Mouse (Mus musculus) kidney, adult 2 months (tissue): ENCODE measurements around the gene Prdx2. TPM values are rescaled to one million over a fixed set of nuclear protein-coding genes. Genes with fewer than 3 reads are reported as not detected.
A peak's percentile ranks its signal among the peaks of the same experiment; 100 is the strongest.

ENCODE experiments used
- DNase-seq: peaks from one replicate; pipeline ENCODE4 v3.0.0; 2021
- H3K27ac ChIP-seq: fragments of 200-500 bp; 2 replicates; pipeline ENCODE4 v1.5.1; 2012; ENCODE audit warnings: low read depth, low read length, control low read depth, inconsistent platforms; ENCODE audit not compliant: insufficient read depth
- H3K27me3 ChIP-seq: fragments of 200-500 bp; replicated peaks from 2 replicates; pipeline ENCODE4 v1.6.1; 2012; ENCODE audit warnings: mild to moderate bottlenecking, moderate library complexity, low read length, inconsistent platforms; ENCODE audit not compliant: control insufficient read depth, insufficient read depth
- H3K36me3 ChIP-seq: fragments of 200-500 bp; 2 replicates; pipeline ENCODE4 v1.6.1; 2012; ENCODE audit warnings: mild to moderate bottlenecking, moderate library complexity, low read length, inconsistent platforms; ENCODE audit not compliant: control insufficient read depth, insufficient read depth
- H3K4me1 ChIP-seq: fragments of 200-500 bp; 2 replicates; pipeline ENCODE4 v1.6.1; 2011; ENCODE audit warnings: low read length; ENCODE audit not compliant: control insufficient read depth, insufficient read depth
- H3K4me3 ChIP-seq: fragments of 200-500 bp; 2 replicates; pipeline ENCODE4 v1.5.1; 2011; ENCODE audit warnings: mild to moderate bottlenecking, low read depth, low read length, control low read depth; ENCODE audit not compliant: insufficient read depth
- CTCF ChIP-seq: fragments of 200-500 bp; conservative IDR thresholded peaks from 2 replicates; pipeline ENCODE4 v1.5.1; 2011; ENCODE audit warnings: low read depth, mild to moderate bottlenecking, control low read depth, low read length, moderate library complexity, mixed read lengths; ENCODE audit not compliant: insufficient read depth, insufficient read length
- POLR2A ChIP-seq: fragments of 200-500 bp; IDR thresholded peaks from one replicate; pipeline ENCODE4 v1.6.1; 2011; ENCODE audit warnings: low read depth, low read length, control low read depth
- WGBS: fragments of 180-500 bp; shearing (Covaris S2); methylation state at CpG from one replicate; pipeline ENCODE4 v1.1.7; 2018; 5-methylcytosine and 5-hydroxymethylcytosine counted together
- polyA plus RNA-seq: library from polyadenylated mRNA; depleted of rRNA; stranded (reverse); fragments of >200 nt; gene quantifications from 2 replicates; pipeline ENCODE4 v1.2.3, GENCODE M21; 2012

Prdx2 gene
- polyA plus RNA-seq, 1 experiment: 376 TPM

DNA sequence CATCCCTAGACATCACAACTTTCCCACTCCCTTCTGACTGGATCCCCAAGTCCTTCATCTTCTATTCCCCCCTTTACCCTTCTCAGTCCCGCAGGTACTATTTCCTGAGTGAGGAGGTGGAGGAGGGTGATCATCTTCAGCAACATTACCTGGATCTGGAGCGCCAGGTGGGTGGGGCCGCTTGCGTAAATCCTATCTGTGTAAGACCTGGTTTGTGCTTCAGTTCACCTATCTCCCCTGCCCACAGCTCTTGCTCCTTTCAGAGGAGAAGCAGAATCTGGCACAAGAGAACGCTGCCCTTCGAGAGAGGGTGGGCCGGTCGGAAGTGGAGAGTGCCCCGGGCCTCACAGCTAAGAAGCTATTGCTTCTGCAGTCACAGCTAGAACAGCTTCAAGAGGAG lies 25.0 kb downstream of the Prdx2 start:
- Histone ChIP-seq H3K4me1 (no peaks in the 10 kb centered on the region; the same call in 1 of the 2 replicates), H3K27ac (no peak overlapping the region), H3K36me3 (no peaks in the 10 kb centered on the region), H3K27me3 (no peaks in the 10 kb centered on the region), H3K4me3 (no peak overlapping the region)
- TF ChIP-seq POLR2A: no peak
- no peak for TF ChIP-seq CTCF
- 97% methylated on average over 9 of the region's 9 CpGs for WGBS
- DNase-seq: no peak

DNA sequence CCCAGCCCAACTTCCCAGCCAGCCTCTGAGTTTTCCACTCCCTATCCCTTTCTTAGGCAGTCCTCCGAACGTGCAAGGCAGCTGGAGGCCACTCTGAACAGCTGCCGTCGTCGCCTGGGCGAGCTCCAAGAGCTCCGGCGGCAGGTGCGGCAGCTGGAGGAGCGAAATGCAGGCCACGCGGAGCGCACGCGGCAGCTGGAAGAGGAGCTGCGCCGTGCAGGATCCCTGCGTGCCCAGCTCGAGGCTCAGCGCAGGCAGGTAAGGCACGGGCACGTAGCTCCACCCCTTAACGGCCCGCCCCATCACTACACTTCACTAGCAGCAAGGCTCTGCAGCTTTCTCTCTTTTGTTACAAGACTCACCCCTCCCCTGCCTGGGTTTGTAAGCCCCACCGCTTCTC lies 26.3 kb downstream of the Prdx2 start:
- 64% methylated on average over 25 of the region's 25 CpGs for WGBS

DNA sequence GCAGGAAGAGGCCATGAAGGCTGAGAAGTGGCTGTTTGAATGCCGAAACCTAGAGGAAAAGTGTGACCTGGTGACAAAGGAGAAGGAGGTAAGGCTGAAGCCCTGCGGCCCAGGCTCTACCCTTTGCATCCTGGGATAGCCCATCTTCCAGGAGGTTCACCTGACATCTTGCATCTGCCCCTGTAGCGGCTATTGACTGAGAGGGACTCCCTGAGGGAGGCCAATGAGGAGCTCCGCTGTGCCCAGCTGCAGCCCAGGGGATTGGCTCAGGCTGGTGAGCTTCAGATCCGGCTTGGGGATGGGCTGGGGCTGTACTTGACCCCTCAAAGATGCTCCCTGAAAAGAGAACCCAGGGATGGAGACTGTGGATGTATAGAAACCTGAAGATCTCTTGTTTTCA lies 27.6 kb downstream of the Prdx2 start:
- no peak overlapping the region for H3K4me3 ChIP-seq
- 90% methylated on average over 5 of the region's 5 CpGs for WGBS
- no peaks in the 10 kb centered on the region for H3K4me1 ChIP-seq
- TF ChIP-seq CTCF (no peak), POLR2A (no peak)
- peaks cover 1% of the 10 kb centered on the region; the same call in 1 of the 2 replicates for H3K36me3 ChIP-seq
- no peak overlapping the region for H3K27ac ChIP-seq
- no peaks in the 10 kb centered on the region for H3K27me3 ChIP-seq
- DNase-seq: no peak

More for the DNA sequence above, 26.3 kb downstream of the Prdx2 start:
- Histone ChIP-seq H3K4me3 (no peak overlapping the region), H3K4me1 (no peaks in the 10 kb centered on the region; the same call in 1 of the 2 replicates), H3K27me3 (no peaks in the 10 kb centered on the region), H3K27ac (no peak overlapping the region), H3K36me3 (no peaks in the 10 kb centered on the region)
- TF ChIP-seq CTCF (no peak), POLR2A (no peak)
- DNase-seq: no peak

DNA sequence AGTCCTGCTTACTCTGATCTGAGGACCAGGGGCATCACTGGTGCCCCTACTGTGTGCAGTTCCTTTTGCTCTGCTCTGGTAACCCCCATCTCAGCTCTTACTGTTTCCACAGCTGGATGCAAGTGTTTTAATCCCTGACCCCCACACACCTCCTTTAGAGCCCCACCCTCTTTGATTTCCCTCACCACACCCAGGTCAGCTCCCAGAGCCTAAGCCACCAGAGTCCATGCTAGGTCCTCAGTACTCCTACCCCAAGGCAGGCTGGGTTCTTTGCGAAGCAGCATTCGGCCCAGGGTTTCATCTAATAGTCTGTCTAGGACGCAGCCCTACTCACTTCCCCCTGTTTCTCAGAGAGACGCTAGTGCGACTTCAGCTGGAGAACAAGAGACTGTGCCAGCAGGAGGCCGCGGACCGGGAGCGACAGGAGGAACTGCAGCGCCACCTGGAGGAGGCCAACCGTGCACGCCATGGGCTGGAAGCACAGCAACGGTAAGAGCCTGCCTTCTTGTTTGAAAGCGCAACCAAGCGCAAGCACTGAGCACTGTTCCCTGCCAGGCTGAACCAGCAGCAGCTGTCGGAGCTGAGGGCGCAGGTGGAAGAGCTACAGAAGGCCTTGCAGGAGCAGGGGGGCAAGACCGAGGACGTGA lies 28.4 kb downstream of the Prdx2 start:
- H3K36me3 ChIP-seq: peaks cover 1% of the 10 kb centered on the region
- no peaks in the 10 kb centered on the region for H3K4me1 ChIP-seq
- H3K4me3 ChIP-seq: no peak overlapping the region
- H3K27ac ChIP-seq: no peak overlapping the region
- no peaks in the 10 kb centered on the region for H3K27me3 ChIP-seq
- peak; percentile 88 for DNase-seq
- TF ChIP-seq CTCF: peak; percentile 97
- TF ChIP-seq POLR2A: no peak
- 15% methylated on average over 19 of the region's 19 CpGs for WGBS

DNA sequence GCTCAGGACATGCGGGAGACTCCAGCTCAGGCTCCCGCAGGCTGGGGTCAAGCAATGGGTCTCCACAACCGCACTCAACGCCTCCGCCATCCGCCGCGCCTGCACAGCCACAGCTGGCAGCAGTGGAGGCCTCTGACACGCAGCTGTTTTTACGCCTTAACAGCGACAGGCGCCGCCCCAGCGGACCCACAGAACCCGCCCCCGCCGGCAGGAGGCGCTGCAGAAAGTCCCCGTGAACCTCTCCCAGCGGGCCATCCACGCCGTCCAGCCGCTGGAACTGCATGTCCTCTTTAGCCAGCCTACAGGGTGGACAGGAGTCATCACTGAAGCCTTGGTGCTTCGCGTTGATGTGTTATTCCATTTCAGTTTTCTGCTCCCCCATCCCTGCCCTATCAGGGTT lies 38.3 kb downstream of the Prdx2 start:
- TF ChIP-seq POLR2A: no peak
- peak; percentile 47 for TF ChIP-seq CTCF
- no peaks in the 10 kb centered on the region for H3K27me3 ChIP-seq
- DNase-seq: peak; percentile 43
- H3K4me1 ChIP-seq: no peaks in the 10 kb centered on the region
- no peak overlapping the region for H3K4me3 ChIP-seq
- no peaks in the 10 kb centered on the region; the same call in 1 of the 2 replicates for H3K36me3 ChIP-seq
- WGBS: 21% methylated on average over 25 of the region's 25 CpGs
- H3K27ac ChIP-seq: no peak overlapping the region

DNA sequence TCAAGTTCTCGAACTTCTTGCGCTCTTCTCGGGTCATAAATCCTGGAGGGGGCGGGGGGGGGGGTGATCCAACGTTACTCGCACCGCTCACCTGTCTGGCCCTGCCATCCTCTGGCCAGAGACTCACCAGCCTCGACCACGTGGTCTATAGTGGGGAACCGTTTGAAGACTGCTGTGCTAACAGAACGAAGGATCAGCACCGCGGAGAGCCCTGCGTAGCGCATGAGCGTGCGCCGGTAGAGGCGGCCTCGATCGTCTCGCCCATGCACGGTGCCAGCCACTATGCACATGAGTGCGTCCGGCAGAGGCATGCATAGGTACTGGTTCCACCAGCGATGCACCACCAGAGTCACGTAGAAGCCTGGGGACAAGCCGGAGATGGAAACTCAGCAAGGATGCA lies 41.9 kb downstream of the Prdx2 start:
- DNase-seq: no peak
- Histone ChIP-seq H3K27ac (no peak overlapping the region), H3K4me3 (no peak overlapping the region), H3K27me3 (no peaks in the 10 kb centered on the region), H3K36me3 (no peaks in the 10 kb centered on the region), H3K4me1 (no peaks in the 10 kb centered on the region)
- 13% methylated on average over 28 of the region's 28 CpGs for WGBS
- no peak for TF ChIP-seq CTCF

DNA sequence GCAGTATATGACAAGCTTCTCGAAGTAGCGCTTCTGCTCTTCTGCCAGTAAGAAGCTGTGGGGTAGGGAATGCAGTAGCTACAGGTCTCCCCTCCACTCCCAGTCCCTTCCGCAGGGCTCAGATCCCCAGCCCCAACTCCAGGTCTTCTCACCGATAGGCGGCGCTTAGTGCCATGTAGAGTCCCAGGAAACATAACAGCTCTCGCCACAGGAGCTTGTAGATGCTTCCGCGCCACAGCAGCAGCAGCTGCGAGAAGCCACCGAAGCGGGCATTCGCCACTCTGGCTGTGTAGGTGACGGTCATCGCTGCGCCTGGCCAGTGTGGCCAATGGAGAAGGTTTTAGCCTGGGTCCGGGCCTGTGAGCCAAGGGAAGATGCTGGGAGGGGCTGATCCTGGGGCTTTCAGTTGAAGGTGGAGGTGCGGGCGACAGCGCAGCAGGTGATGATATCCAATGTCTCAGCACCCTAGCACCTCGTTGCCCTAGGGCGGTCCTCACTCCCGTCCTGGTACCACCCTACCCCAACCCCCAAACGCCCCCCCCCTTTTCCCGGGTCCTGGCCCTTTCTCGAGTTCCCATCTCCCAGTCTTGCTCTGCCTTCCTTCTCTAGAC lies 43.9 kb downstream of the Prdx2 start:
- peak; percentile 85 for DNase-seq
- peak overlapping the region; percentile 33; the same call in 1 of the 2 replicates for H3K4me3 ChIP-seq

More for the DNA sequence above, 43.9 kb downstream of the Prdx2 start:
- Histone ChIP-seq H3K27ac (no peak overlapping the region), H3K36me3 (no peaks in the 10 kb centered on the region), H3K4me1 (no peaks in the 10 kb centered on the region), H3K27me3 (no peaks in the 10 kb centered on the region)
- 5% methylated on average over 25 of the region's 26 CpGs for WGBS
- TF ChIP-seq CTCF (peak; percentile 78), POLR2A (no peak)
